Mouse (Mus musculus) kidney, adult 2 months (tissue): Measurements from ENCODE around the gene Cmbl.

Experiments used
- CTCF ChIP-seq: fragments of 200-500 bp; conservative IDR thresholded peaks from 2 replicates; pipeline ENCODE4 v1.5.1; 2011; ENCODE audit warnings: low read depth, mild to moderate bottlenecking, control low read depth, low read length, moderate library complexity, mixed read lengths; ENCODE audit not compliant: insufficient read depth, insufficient read length
- POLR2A ChIP-seq: fragments of 200-500 bp; IDR thresholded peaks from one replicate; pipeline ENCODE4 v1.6.1; 2011; ENCODE audit warnings: low read depth, low read length, control low read depth

DNA sequence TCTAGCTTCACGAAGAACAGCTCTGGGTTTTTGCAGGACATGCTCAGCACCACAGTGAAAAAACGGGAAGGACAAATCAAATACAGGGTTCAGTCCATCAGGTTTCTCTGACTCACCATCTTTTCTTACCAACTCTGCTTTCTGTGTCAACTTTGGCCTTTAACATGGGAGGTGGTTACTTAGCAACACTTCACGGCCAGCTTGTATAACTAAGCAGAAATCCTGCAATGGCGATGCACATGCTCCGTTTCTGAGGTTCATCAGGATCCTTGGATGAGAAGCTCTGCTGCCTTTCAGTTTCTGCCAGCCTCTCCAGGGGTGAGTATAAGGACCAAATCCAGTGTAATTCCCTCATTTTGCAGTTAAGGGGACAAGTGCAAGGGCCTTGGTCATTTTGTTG, at the start of gene Cmbl:
- TF ChIP-seq CTCF: no peak
- TF ChIP-seq POLR2A: no peak
